Mouse (Mus musculus) C2C12 (cell line): ENCODE measurements around the gene Rnf222.

Experiments used
- CEBPB ChIP-seq: IDR thresholded peaks from one replicate; pipeline ENCODE4 v1.6.1; 2011; ENCODE audit warnings: low read depth, mild to moderate bottlenecking, control low read depth, moderate library complexity
- CTCF ChIP-seq: IDR thresholded peaks from one replicate; pipeline ENCODE4 v1.5.1; 2011; ENCODE audit not compliant: control insufficient read depth, insufficient read depth, insufficient read length
- FOSL1 ChIP-seq: IDR thresholded peaks from one replicate; pipeline ENCODE4 v1.8.0; 2011; ENCODE audit warnings: mild to moderate bottlenecking, low read length; ENCODE audit not compliant: poor library complexity, insufficient read depth, severe bottlenecking
- MAX ChIP-seq: IDR thresholded peaks from one replicate; pipeline ENCODE4 v1.6.1; 2011; ENCODE audit warnings: mild to moderate bottlenecking, control low read depth
- MYOD1 ChIP-seq: IDR thresholded peaks from one replicate; pipeline ENCODE4 v1.6.1; 2011; ENCODE audit warnings: low read depth; ENCODE audit not compliant: control insufficient read depth, insufficient read length
- MYOG ChIP-seq: IDR thresholded peaks from one replicate; pipeline ENCODE4 v1.6.1; 2011; ENCODE audit not compliant: control insufficient read depth, insufficient read length; ENCODE audit errors: extremely low read depth
- USF1 ChIP-seq: IDR thresholded peaks from one replicate; pipeline ENCODE4 v1.6.1; 2011; ENCODE audit warnings: low read depth, mild to moderate bottlenecking, control low read depth, moderate library complexity

- TF ChIP-seq CTCF, result no peak
- TF ChIP-seq MAX, result no peak
- no peak for TF ChIP-seq FOSL1
- TF ChIP-seq CEBPB, result no peak
- TF ChIP-seq USF1, result no peak
- TF ChIP-seq MYOG, result no peak
- TF ChIP-seq MYOD1, result no peak
These were observed 48.7 kb upstream of the Rnf222 start for GRCm38 (mm10) chr11:68839606-68840005.
